In the genomic region with DNA sequence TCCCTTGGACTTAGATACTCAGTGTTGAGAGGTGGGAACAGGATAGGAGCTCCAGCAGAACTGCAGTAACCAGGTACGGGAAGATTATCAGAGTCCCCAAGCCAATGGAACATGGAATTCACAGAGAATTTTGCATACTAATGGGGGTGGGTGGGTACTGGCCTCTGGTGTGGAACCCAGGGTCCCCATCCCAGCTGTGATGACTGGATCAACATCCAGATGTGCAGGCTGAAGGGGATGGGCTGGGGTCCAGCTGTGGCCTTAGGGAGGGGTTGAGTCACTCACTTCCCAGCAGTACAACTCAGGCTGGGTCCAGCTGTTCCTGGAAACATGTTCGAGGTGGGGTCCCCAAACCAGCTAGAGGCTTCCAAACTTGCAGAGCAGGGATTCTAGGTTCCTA, we compare ENCODE assay signal across 32 mouse cellular contexts. TPM values are rescaled to one million over a fixed set of nuclear protein-coding genes. Genes with fewer than 3 reads are reported as not detected.
DNase-seq lines count a peak whose midpoint lies in the region; ATAC-seq and TF ChIP-seq lines count a peak whose summit lies in the region.
"Had no signal": no experiment of that assay in that cellular context is flagged by ENCODE, and none has a peak within 500 bp of the region (broad histone marks: within the 10 kb centered on the region; RNA-seq: fewer than 3 reads in every experiment).

No protein-coding gene starts in this region.

- in situ Hi-C loops in ES-E14 (cut with MboI; ENCODE audit: low sequenced_read_pairs in 2 of 2, unreplicated experiment in 2 of 2), result no loop called here

- no peak overlapping the region for H3K4me3 ChIP-seq in heart, embryonic 12.5 days
- H3K4me3 ChIP-seq in liver, embryonic 13.5 days (replicated peaks), result no peak overlapping the region
- no peak overlapping the region for H3K4me3 ChIP-seq in liver, postnatal 0 days (ENCODE audit: low read depth, low read length)
- H3K4me3 ChIP-seq in ES-E14 (ENCODE audit: insufficient read depth in 1 of 2, low read depth in 1 of 2, low read length in 2 of 2, poor library complexity in 1 of 2, severe bottlenecking in 1 of 2), result peak overlapping the region; percentile 15 to 33; a peak in 3 of 4 replicates
- H3K4me3 ChIP-seq: forebrain, embryonic 10.5 days; heart, embryonic 15.5 days; hindbrain, embryonic 12.5 days; left cerebral cortex, adult 2 months; limb, embryonic 15.5 days; liver, embryonic 15.5 days; neural tube, embryonic 15.5 days; stomach, embryonic 15.5 days had no signal

- intact Hi-C loops in left cerebral cortex, postnatal 4 days (cut with DNase I), result no loop called here

- no peak overlapping the region for H3K27ac ChIP-seq in heart, embryonic 12.5 days (ENCODE audit: poor library complexity, severe bottlenecking)
- 0 out of 2 replicates have a peak overlapping the region, but pooled peaks have one; percentile 14 for H3K27ac ChIP-seq in liver, embryonic 13.5 days
- no peak overlapping the region for H3K27ac ChIP-seq in liver, postnatal 0 days (ENCODE audit: low read depth)
- no peak overlapping the region; the same call in 1 of the 2 replicates for H3K27ac ChIP-seq in ES-E14 (ENCODE audit: insufficient read depth, low read depth, low read length, poor library complexity, severe bottlenecking)
- H3K27ac ChIP-seq: forebrain, embryonic 10.5 days; heart, embryonic 15.5 days; hindbrain, embryonic 12.5 days; kidney, postnatal 0 days; left cerebral cortex, adult 2 months; limb, embryonic 15.5 days; macrophage; neural tube, embryonic 15.5 days; stomach, embryonic 15.5 days had no signal

- TF ChIP-seq EP300 in liver, postnatal 0 days (IDR thresholded peaks at IDR 0.05; ENCODE audit: low read depth), result no peak

- no peaks in the 10 kb centered on the region; the same call in 1 of the 2 replicates for H3K9me3 ChIP-seq in heart, embryonic 12.5 days (replicated peaks)
- H3K9me3 ChIP-seq in liver, embryonic 13.5 days (replicated peaks), result no peaks in the 10 kb centered on the region
- H3K9me3 ChIP-seq in liver, postnatal 0 days (ENCODE audit: low read length), result no peaks in the 10 kb centered on the region
- no peaks in the 10 kb centered on the region for H3K9me3 ChIP-seq in ES-E14 (ENCODE audit: control insufficient read depth, insufficient read depth, low read depth, low read length)
- H3K9me3 ChIP-seq: forebrain, embryonic 10.5 days; G1E; heart, embryonic 15.5 days; hindbrain, embryonic 12.5 days; limb, embryonic 15.5 days; liver, embryonic 15.5 days; neural tube, embryonic 15.5 days; stomach, embryonic 15.5 days had no signal

- 68% methylated on average over 2 of the region's 2 CpGs for WGBS in heart, embryonic 12.5 days
- WGBS in liver, embryonic 13.5 days (ENCODE audit: insufficient replicate concordance), result 65% methylated on average over 2 of the region's 2 CpGs
- WGBS in liver, postnatal 0 days (ENCODE audit: insufficient replicate concordance), result 66% methylated on average over 2 of the region's 2 CpGs

- peaks cover 32% of the 10 kb centered on the region for H3K4me1 ChIP-seq in heart, embryonic 12.5 days (replicated peaks)
- peaks cover 78% of the 10 kb centered on the region for H3K4me1 ChIP-seq in liver, embryonic 13.5 days (replicated peaks)
- peaks cover 54% of the 10 kb centered on the region for H3K4me1 ChIP-seq in liver, postnatal 0 days (ENCODE audit: insufficient read depth)
- H3K4me1 ChIP-seq in ES-E14 (ENCODE audit: control insufficient read depth in 2 of 2, insufficient read depth in 2 of 2, low read length in 2 of 2, poor library complexity in 1 of 2), result peaks cover 13 to 15% of the 10 kb centered on the region in 2 experiments

- no peak for TF ChIP-seq CTCF in liver, postnatal 0 days (IDR thresholded peaks at IDR 0.05; ENCODE audit: low read depth)

- H3K9ac ChIP-seq in heart, embryonic 12.5 days, result no peak overlapping the region
- no peak overlapping the region for H3K9ac ChIP-seq in liver, embryonic 13.5 days
- H3K9ac ChIP-seq in liver, postnatal 0 days (replicated peaks), result no peak overlapping the region
- no peak overlapping the region for H3K9ac ChIP-seq in ES-E14 (ENCODE audit: insufficient read depth, low read depth, low read length, poor library complexity, severe bottlenecking)
- H3K9ac ChIP-seq: forebrain, postnatal 0 days; heart, embryonic 15.5 days; hindbrain, embryonic 12.5 days; limb, embryonic 15.5 days; liver, embryonic 15.5 days; neural tube, embryonic 15.5 days; stomach, embryonic 15.5 days had no signal

- no peaks in the 10 kb centered on the region for H3K36me3 ChIP-seq in heart, embryonic 12.5 days
- no peaks in the 10 kb centered on the region for H3K36me3 ChIP-seq in liver, embryonic 13.5 days
- no peaks in the 10 kb centered on the region for H3K36me3 ChIP-seq in liver, postnatal 0 days (replicated peaks; ENCODE audit: insufficient read depth, low read length)
- H3K36me3 ChIP-seq in ES-E14 (ENCODE audit: control insufficient read depth, insufficient read depth, low read length, poor library complexity, severe bottlenecking), result no peaks in the 10 kb centered on the region
- H3K36me3 ChIP-seq: forebrain, embryonic 10.5 days; G1E; heart, embryonic 15.5 days; hindbrain, embryonic 12.5 days; limb, embryonic 15.5 days; liver, embryonic 15.5 days; neural tube, embryonic 15.5 days; stomach, embryonic 15.5 days had no signal

- no peak for ATAC-seq in heart, embryonic 12.5 days (ENCODE audit: insufficient number of reproducible peaks, low FRiP score)
- no peak for ATAC-seq in liver, embryonic 13.5 days (ENCODE audit: low read depth)
- ATAC-seq in liver, postnatal 0 days, result no peak
- ATAC-seq in granulocyte monocyte progenitor cell, adult 5-6 weeks (replicated peaks; ENCODE audit: poor library complexity, severe bottlenecking), result no peak
- ATAC-seq: forebrain, postnatal 0 days had no signal

- no peak overlapping the region for H3K4me2 ChIP-seq in heart, embryonic 12.5 days
- no peak overlapping the region for H3K4me2 ChIP-seq in liver, embryonic 13.5 days
- H3K4me2 ChIP-seq in liver, postnatal 0 days (ENCODE audit: low read depth, low read length), result no peak overlapping the region
- H3K4me2 ChIP-seq: heart, embryonic 15.5 days; hindbrain, embryonic 12.5 days; limb, embryonic 15.5 days; liver, embryonic 15.5 days; neural tube, embryonic 15.5 days; stomach, embryonic 15.5 days had no signal

- peak; percentile 98 for DNase-seq in heart, adult 11 months
- no peak for DNase-seq in liver, embryonic 13.5 days
- DNase-seq in liver, postnatal 0 days, result no peak
- no peak for DNase-seq in ES-E14 (ENCODE audit: low read depth, low spot score)
- DNase-seq in heart, postnatal 4 days, result peak; percentile 65
- no peak for DNase-seq in left cerebral cortex, postnatal 4 days
- DNase-seq: adrenal gland, postnatal 10 days; B cell, adult 2 months; cerebellum, postnatal 14 days; forebrain, postnatal 0 days; gastrocnemius, postnatal 14 days; kidney, adult 2 months; right cerebral cortex, adult 18-20 months; right cerebral cortex, postnatal 4 days; thymus, postnatal 25 days had no signal

- peaks cover 9% of the 10 kb centered on the region for H3K27me3 ChIP-seq in heart, embryonic 12.5 days (replicated peaks)
- no peaks in the 10 kb centered on the region for H3K27me3 ChIP-seq in liver, embryonic 13.5 days
- no peaks in the 10 kb centered on the region for H3K27me3 ChIP-seq in liver, postnatal 0 days (ENCODE audit: insufficient read depth, low read length)
- H3K27me3 ChIP-seq: heart, embryonic 15.5 days; liver, embryonic 15.5 days; stomach, embryonic 15.5 days had no signal

RNA-seq across cellular contexts. Expression of a gene that starts 2.5 kb away (rescaled TPM):
- 7.2 and 7.7 TPM in 2 replicates for polyA plus RNA-seq in heart, embryonic 12.5 days (2016; fragmentation: Nextera tagmentation; extraction: Ambion mirVana)
- polyA plus RNA-seq in liver, embryonic 13.5 days (2015; fragmentation: Nextera tagmentation; extraction: Ambion mirVana), result 7.2 and 7.4 TPM in 2 replicates
- 12.0 and 12.2 TPM in 2 replicates for polyA plus RNA-seq in liver, postnatal 0 days (2015; fragmentation: Nextera tagmentation; extraction: Ambion mirVana)
- total RNA-seq in ES-E14 (2012; rRNA removed), result 28.6 and 52.9 TPM in 2 replicates
- 1 to 10 TPM; 2.2 to 2.6 TPM for total RNA-seq in heart, postnatal 4 days (2021)
- total RNA-seq in left cerebral cortex, postnatal 4 days (2021), result 10 to 100 TPM; 28.3 to 32.5 TPM
- total RNA-seq in granulocyte monocyte progenitor cell, adult 5-6 weeks (2014; fragmentation: Nextera tagmentation), result 5.2 and 6.1 TPM in 2 replicates
- 5.7 and 8.2 TPM in 2 replicates for total RNA-seq in granulocyte monocyte progenitor cell, adult 5-6 weeks (2017)

RNA-seq across cellular contexts. Expression of a gene that starts 9.4 kb away (rescaled TPM):
- 11.9 and 13.2 TPM in 2 replicates for polyA plus RNA-seq in heart, embryonic 12.5 days (2016; fragmentation: Nextera tagmentation; extraction: Ambion mirVana)
- 12.2 and 15.3 TPM in 2 replicates for polyA plus RNA-seq in liver, embryonic 13.5 days (2015; fragmentation: Nextera tagmentation; extraction: Ambion mirVana)
- 14.2 and 21.9 TPM in 2 replicates for polyA plus RNA-seq in liver, postnatal 0 days (2015; fragmentation: Nextera tagmentation; extraction: Ambion mirVana)
- 53.8 and 57.6 TPM in 2 replicates for total RNA-seq in ES-E14 (2012; rRNA removed)
- 10 to 100 TPM; 12.3 to 12.4 TPM for total RNA-seq in heart, postnatal 4 days (2021)
- total RNA-seq in left cerebral cortex, postnatal 4 days (2021), result 10 to 100 TPM; 12.5 to 13.5 TPM
- total RNA-seq in granulocyte monocyte progenitor cell, adult 5-6 weeks (2014; fragmentation: Nextera tagmentation), result 3.3 and 14.2 TPM in 2 replicates
- 39.6 and 46.0 TPM in 2 replicates for total RNA-seq in granulocyte monocyte progenitor cell, adult 5-6 weeks (2017)

RNA-seq across cellular contexts. Expression of a gene that starts 18.3 kb away (rescaled TPM):
- polyA plus RNA-seq in heart, embryonic 12.5 days (2016; fragmentation: Nextera tagmentation; extraction: Ambion mirVana), result 77.1 and 79.0 TPM in 2 replicates
- polyA plus RNA-seq in liver, embryonic 13.5 days (2015; fragmentation: Nextera tagmentation; extraction: Ambion mirVana), result 130 TPM in 2 replicates
- 67.1 and 70.8 TPM in 2 replicates for polyA plus RNA-seq in liver, postnatal 0 days (2015; fragmentation: Nextera tagmentation; extraction: Ambion mirVana)
- 160 and 174 TPM in 2 replicates for total RNA-seq in ES-E14 (2012; rRNA removed)
- total RNA-seq in heart, postnatal 4 days (2021), result 10 to 100 TPM; 61.8 to 69.1 TPM
- total RNA-seq in left cerebral cortex, postnatal 4 days (2021), result 10 to 100 TPM; 41.1 to 42.1 TPM
- 116 and 172 TPM in 2 replicates for total RNA-seq in granulocyte monocyte progenitor cell, adult 5-6 weeks (2014; fragmentation: Nextera tagmentation)
- 91.3 and 148 TPM in 2 replicates for total RNA-seq in granulocyte monocyte progenitor cell, adult 5-6 weeks (2017)

RNA-seq across cellular contexts. Expression of a gene that starts 18.5 kb away (rescaled TPM):
- polyA plus RNA-seq in heart, embryonic 12.5 days (2016; fragmentation: Nextera tagmentation; extraction: Ambion mirVana), result 638 and 672 TPM in 2 replicates
- polyA plus RNA-seq in liver, embryonic 13.5 days (2015; fragmentation: Nextera tagmentation; extraction: Ambion mirVana), result 1,982 and 2,114 TPM in 2 replicates
- polyA plus RNA-seq in liver, postnatal 0 days (2015; fragmentation: Nextera tagmentation; extraction: Ambion mirVana), result 780 and 831 TPM in 2 replicates
- 259 and 328 TPM in 2 replicates for total RNA-seq in ES-E14 (2012; rRNA removed)
- 100 to 1,000 TPM; 678 to 716 TPM for total RNA-seq in heart, postnatal 4 days (2021)
- total RNA-seq in left cerebral cortex, postnatal 4 days (2021), result 100 to 1,000 TPM; 665 to 681 TPM
- 210 and 303 TPM in 2 replicates for total RNA-seq in granulocyte monocyte progenitor cell, adult 5-6 weeks (2014; fragmentation: Nextera tagmentation)
- 360 and 421 TPM in 2 replicates for total RNA-seq in granulocyte monocyte progenitor cell, adult 5-6 weeks (2017)

RNA-seq across cellular contexts. Expression of a gene that starts 18.7 kb away (rescaled TPM):
- polyA plus RNA-seq in heart, embryonic 12.5 days (2016; fragmentation: Nextera tagmentation; extraction: Ambion mirVana), result not detected in 2 replicates
- polyA plus RNA-seq in liver, embryonic 13.5 days (2015; fragmentation: Nextera tagmentation; extraction: Ambion mirVana), result not detected in 2 replicates
- 0.89 TPM in 1 of 2 replicates, not detected in the other for polyA plus RNA-seq in liver, postnatal 0 days (2015; fragmentation: Nextera tagmentation; extraction: Ambion mirVana)
- total RNA-seq in ES-E14 (2012; rRNA removed), result not detected in 2 replicates
- 1 to 10 TPM in 1 of 2 experiments, not detected in 1; 1.5 TPM for total RNA-seq in heart, postnatal 4 days (2021)
- total RNA-seq in left cerebral cortex, postnatal 4 days (2021), result not detected
- not detected in 2 replicates for total RNA-seq in granulocyte monocyte progenitor cell, adult 5-6 weeks (2014; fragmentation: Nextera tagmentation)
- not detected in 2 replicates for total RNA-seq in granulocyte monocyte progenitor cell, adult 5-6 weeks (2017)
- total RNA-seq: forebrain, postnatal 0 days; G1E; gastrocnemius, postnatal 14 days; layer of hippocampus, postnatal 10 days; left cerebral cortex, adult 2 months; midbrain, postnatal 0 days had no signal
- polyA plus RNA-seq: embryonic facial prominence, embryonic 11.5 days; forebrain, embryonic 10.5 days; forebrain, postnatal 0 days; G1E; heart, embryonic 15.5 days; hindbrain, embryonic 12.5 days; kidney, adult 2 months; kidney, postnatal 0 days; limb, embryonic 15.5 days; liver, embryonic 15.5 days; lung, embryonic 16.5 days; macrophage; midbrain, postnatal 0 days; neural tube, embryonic 15.5 days; stomach, embryonic 15.5 days had no signal

Comparison
In these comparisons a context has a peak if more than half of its experiments do, and no peak if none do; other contexts are left out.
1. DNase-seq: peak in heart, adult 11 months (single experiment) and heart, postnatal 4 days (single experiment); none in liver, embryonic 13.5 days (single experiment), liver, postnatal 0 days (single experiment), ES-E14 (single experiment) and left cerebral cortex, postnatal 4 days (single experiment).
2. H3K4me3 ChIP-seq: peak in ES-E14 (2 of 2); none in heart, embryonic 12.5 days (single experiment), liver, embryonic 13.5 days (single experiment) and liver, postnatal 0 days (single experiment).